In the genomic region with DNA sequence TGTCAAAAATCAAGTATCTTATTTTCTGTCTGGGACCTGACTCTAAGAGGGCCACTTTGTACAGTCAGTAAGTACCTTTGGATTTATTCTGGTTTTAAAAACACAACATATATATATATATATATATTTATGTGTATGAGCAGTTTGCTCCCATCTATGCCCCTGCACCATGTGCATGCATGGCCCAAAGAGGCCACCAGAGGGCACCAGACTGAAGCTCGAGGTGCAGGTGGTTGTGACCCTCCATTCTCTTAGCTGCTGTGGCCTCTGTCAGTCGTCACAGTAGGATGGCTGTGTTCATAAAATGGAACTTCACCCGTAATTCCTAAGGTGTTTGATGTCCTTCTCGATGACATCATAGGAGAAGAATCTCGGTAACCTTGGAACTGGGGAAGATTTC, we compare ENCODE assay signal across 8 mouse cellular contexts. TPM values are rescaled to one million over a fixed set of nuclear protein-coding genes. Genes with fewer than 3 reads are reported as not detected.
DNase-seq lines count a peak whose midpoint lies in the region; ATAC-seq and TF ChIP-seq lines count a peak whose summit lies in the region.

No protein-coding gene starts in this region.

- no peak overlapping the region for H3K4me3 ChIP-seq in lung, postnatal 0 days (ENCODE audit: low read depth, low read length)

- peak; percentile 37 for DNase-seq in Muller cell, postnatal 12 days (ENCODE audit: inconsistent ontology term)
- DNase-seq in cerebellum, postnatal 10 days = peak; percentile 89 to 91
- peak; percentile 73 for DNase-seq in gastrocnemius, postnatal 14 days
- peak; percentile 84 for DNase-seq in kidney, adult 9 months
- DNase-seq in lung, postnatal 0 days (ENCODE audit: low spot score) = peak; percentile 77
- peak; percentile 49 for DNase-seq in retina, postnatal 7 days (ENCODE audit: low read depth, low spot score)
- peak; percentile 42 to 72 for DNase-seq in urinary bladder, postnatal 4 days (ENCODE audit: low spot score in 2 of 2)

- H3K27ac ChIP-seq in lung, postnatal 0 days (ENCODE audit: low read length) = no peak overlapping the region

- no peaks in the 10 kb centered on the region for H3K27me3 ChIP-seq in lung, postnatal 0 days (replicated peaks; ENCODE audit: insufficient read depth, low read length)

- peak; percentile 95 for ATAC-seq in CD4-positive, CD25-positive, alpha-beta regulatory T cell, adult 4 months
- peak; percentile 72 for ATAC-seq in lung, postnatal 0 days

- H3K9me3 ChIP-seq in lung, postnatal 0 days (ENCODE audit: low read length) = no peaks in the 10 kb centered on the region

- WGBS in lung, postnatal 0 days = 15% methylated on average over 5 of the region's 5 CpGs

- H3K36me3 ChIP-seq in lung, postnatal 0 days (ENCODE audit: insufficient read depth, low read length) = no peaks in the 10 kb centered on the region

- intact Hi-C loops in gastrocnemius, postnatal 14 days (cut with DNase I; ENCODE audit: low total_unique reads) = no loop called here

- TF ChIP-seq CTCF in lung, postnatal 0 days (IDR thresholded peaks at IDR 0.05) = peak; percentile 86

- TF ChIP-seq EP300 in lung, postnatal 0 days (IDR thresholded peaks at IDR 0.05) = no peak

- no peak overlapping the region for H3K4me2 ChIP-seq in lung, postnatal 0 days (replicated peaks; ENCODE audit: low read depth, low read length)

- H3K4me1 ChIP-seq in lung, postnatal 0 days (ENCODE audit: insufficient read depth, low read depth, low read length) = no peaks in the 10 kb centered on the region

- no peak overlapping the region for H3K9ac ChIP-seq in lung, postnatal 0 days (replicated peaks; ENCODE audit: low read depth)

RNA-seq across cellular contexts. Expression of a gene that starts 16.9 kb away (rescaled TPM):
- polyA plus RNA-seq in CD4-positive, CD25-positive, alpha-beta regulatory T cell, adult 4 months (2017; shearing (Covaris generic)) = 10 to 100 TPM; 23.4 to 30.0 TPM
- 10 to 100 TPM; 22.7 to 23.4 TPM for total RNA-seq in gastrocnemius, postnatal 14 days (2021)
- 26.1 and 27.4 TPM in 2 replicates for polyA plus RNA-seq in lung, postnatal 0 days (2015; fragmentation: Nextera tagmentation; extraction: Ambion mirVana)

RNA-seq across cellular contexts. Expression of a gene that starts 59.9 kb away (rescaled TPM):
- 10 to 100 TPM in 1 of 2 experiments, 1 to 10 TPM in 1; 7.9 to 11.7 TPM for polyA plus RNA-seq in CD4-positive, CD25-positive, alpha-beta regulatory T cell, adult 4 months (2017; shearing (Covaris generic))
- 1 to 10 TPM; 5.0 to 5.4 TPM for total RNA-seq in gastrocnemius, postnatal 14 days (2021)
- polyA plus RNA-seq in lung, postnatal 0 days (2015; fragmentation: Nextera tagmentation; extraction: Ambion mirVana) = 6.9 and 9.0 TPM in 2 replicates

Comparison
In these comparisons a context has a peak if more than half of its experiments do, and no peak if none do; other contexts are left out.
1. DNase-seq: peak in every context shown above with its lines; median percentile 90 in cerebellum, postnatal 10 days; 84 in kidney, adult 9 months; 77 in lung, postnatal 0 days; 73 in gastrocnemius, postnatal 14 days; 57 in urinary bladder, postnatal 4 days; 49 in retina, postnatal 7 days; 37 in Muller cell, postnatal 12 days.